Mouse (Mus musculus) intestine, embryonic 16.5 days (tissue): Measurements from ENCODE around the gene Tef. TPM values are rescaled to one million over a fixed set of nuclear protein-coding genes. Genes with fewer than 3 reads are reported as not detected.

ENCODE experiments used
- ATAC-seq: fragments of 200-750 bp; cut with Nextera tagmentation; 2 replicates; pipeline ENCODE4 v1.8.0; 2017; ENCODE audit warnings: moderate TSS enrichment, moderate library complexity
- H3K27ac ChIP-seq: fragments of 300-500 bp; sonication (generic); 2 replicates; pipeline ENCODE4 v1.5.1; 2014; ENCODE audit warnings: mild to moderate bottlenecking, low read length
- H3K27me3 ChIP-seq: fragments of 300-500 bp; sonication (generic); replicated peaks from 2 replicates; pipeline ENCODE4 v1.6.1; 2014; ENCODE audit warnings: low read length, control low read depth, mixed read lengths; ENCODE audit not compliant: control insufficient read depth, insufficient read depth
- H3K36me3 ChIP-seq: fragments of 300-500 bp; sonication (generic); 2 replicates; pipeline ENCODE4 v1.6.1; 2014; ENCODE audit warnings: low read length, control low read depth; ENCODE audit not compliant: control insufficient read depth, insufficient read depth
- H3K4me1 ChIP-seq: fragments of 300-500 bp; sonication (generic); 2 replicates; pipeline ENCODE4 v1.6.1; 2014; ENCODE audit warnings: low read length, control low read depth, mixed read lengths; ENCODE audit not compliant: control insufficient read depth, insufficient read depth
- H3K4me2 ChIP-seq: fragments of 300-500 bp; sonication (generic); 2 replicates; pipeline ENCODE4 v1.6.1; 2014; ENCODE audit warnings: low read depth, low read length, control low read depth
- H3K4me3 ChIP-seq: fragments of 300-500 bp; sonication (generic); 2 replicates; pipeline ENCODE4 v1.5.1; 2014; ENCODE audit warnings: mild to moderate bottlenecking, low read length
- H3K9ac ChIP-seq: fragments of 300-500 bp; sonication (generic); 2 replicates; pipeline ENCODE4 v1.6.1; 2014; ENCODE audit warnings: low read depth, low read length
- H3K9me3 ChIP-seq: fragments of 300-500 bp; sonication (generic); 2 replicates; pipeline ENCODE4 v1.6.1; 2016; ENCODE audit warnings: low read length, control low read depth; ENCODE audit not compliant: control insufficient read depth
- WGBS: fragments of 180-500 bp; shearing (Covaris S2); extraction: QIAGEN DNeasy Blood & Tissue Kit; methylation state at CpG from one replicate; pipeline ENCODE4 v1.1.7; 2014; 5-methylcytosine and 5-hydroxymethylcytosine counted together
- polyA plus RNA-seq: library from polyadenylated mRNA; unstranded; fragments of >200 nt; fragmentation: Nextera tagmentation; extraction: Ambion mirVana; gene quantifications from 2 replicates; pipeline ENCODE4 v1.2.1, GENCODE M21; 2015

Tef gene
- polyA plus RNA-seq, 1 experiment from 2014 or later, result 12.5 TPM

DNA sequence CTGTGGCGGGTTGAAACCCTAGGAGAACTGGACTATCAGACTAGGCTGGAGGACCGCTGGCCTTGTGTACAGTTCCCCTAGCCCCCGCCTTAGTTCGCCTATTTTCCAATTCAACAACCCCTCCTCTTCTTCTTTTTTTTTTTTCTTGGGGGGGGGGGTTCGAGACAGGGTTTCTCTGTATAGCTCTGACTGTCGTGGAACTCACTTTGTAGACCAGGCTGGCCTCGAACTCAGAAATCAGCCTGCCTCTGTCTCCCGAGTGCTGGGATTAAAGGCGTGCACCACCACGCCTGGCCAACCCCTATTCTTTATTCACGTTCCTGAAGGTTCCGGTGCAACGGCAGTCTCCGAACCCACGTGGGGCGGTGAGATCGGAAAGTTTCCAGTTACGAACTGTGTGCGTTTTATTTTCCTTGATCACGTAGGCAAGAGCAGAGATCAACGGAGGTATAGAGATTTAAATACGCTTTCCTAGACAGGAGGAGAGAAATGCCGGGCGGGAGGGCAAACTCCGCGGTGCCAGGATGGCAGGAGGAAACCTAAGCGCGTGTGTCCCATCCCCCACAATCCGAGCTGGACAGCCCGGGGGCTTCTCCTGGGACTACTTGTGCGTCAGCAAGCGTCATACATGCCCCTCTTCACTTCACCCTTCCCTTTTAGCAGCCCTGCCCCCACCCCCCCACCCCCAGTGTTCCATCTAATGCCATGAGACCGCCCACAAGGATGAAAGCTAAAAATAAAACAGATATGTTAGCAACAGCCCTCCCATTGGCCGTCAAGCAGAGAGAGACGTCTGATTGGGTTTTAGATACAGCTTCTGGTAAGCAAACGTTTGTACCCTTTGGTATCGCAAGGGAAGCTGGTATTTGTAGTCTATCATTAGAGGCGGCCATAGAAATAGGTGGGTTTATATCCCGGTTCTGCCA, 57.4 kb downstream of the Tef start:
- no peaks in the 10 kb centered on the region for H3K27me3 ChIP-seq
- no peaks in the 10 kb centered on the region for H3K9me3 ChIP-seq
- no peaks in the 10 kb centered on the region; the same call in 1 of the 2 replicates for H3K36me3 ChIP-seq
- H3K4me2 ChIP-seq, result peak overlapping the region; percentile 78
- peak overlapping the region; percentile 95 for H3K9ac ChIP-seq
- ATAC-seq, result peak; percentile 79
- under 1% methylated on average over 39 of the region's 39 CpGs for WGBS
- H3K4me3 ChIP-seq, result peak overlapping the region; percentile 78
- H3K4me1 ChIP-seq, result peaks cover 8% of the 10 kb centered on the region; the same call in 1 of the 2 replicates
- H3K27ac ChIP-seq, result peak overlapping the region; percentile 95

DNA sequence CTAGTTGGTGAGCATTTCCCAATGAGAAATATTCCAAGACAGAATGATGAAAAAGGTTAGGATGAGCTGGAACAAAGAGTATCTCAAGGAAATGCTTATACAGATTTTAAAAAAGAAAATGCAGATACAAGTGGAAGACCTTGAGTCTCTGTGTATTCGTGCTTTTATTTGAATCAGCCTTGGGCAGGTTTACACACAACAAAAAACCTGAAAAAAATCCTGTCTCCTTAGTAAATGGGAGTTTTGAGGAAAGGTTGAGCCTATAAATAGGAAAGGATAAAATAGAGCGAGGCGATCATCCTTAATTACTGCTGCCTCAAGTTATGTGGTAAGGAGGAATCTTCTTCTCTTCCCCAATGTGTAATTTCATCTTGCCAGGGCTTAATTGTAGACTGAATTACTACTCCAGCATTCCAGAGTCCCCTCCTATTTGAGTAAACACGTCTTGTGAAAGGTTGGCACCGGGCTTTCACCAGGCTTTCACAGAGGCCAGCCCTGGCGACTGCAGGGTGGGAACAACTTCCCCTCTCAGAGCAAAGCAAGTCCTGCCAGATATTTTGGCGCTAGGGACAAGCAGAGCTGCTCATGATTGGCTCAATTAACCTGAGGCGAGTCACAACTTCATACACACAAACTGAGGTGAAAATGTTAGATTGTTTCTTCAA, 58.4 kb downstream of the Tef start:
- peak overlapping the region; percentile 60 for H3K27ac ChIP-seq
- no peaks in the 10 kb centered on the region for H3K9me3 ChIP-seq
- 0 out of 2 replicates have a peak overlapping the region, but pooled peaks have one; percentile 11 for H3K9ac ChIP-seq
- H3K4me1 ChIP-seq, result peaks cover 3% of the 10 kb centered on the region; the same call in 1 of the 2 replicates
- no peak for ATAC-seq
- no peaks in the 10 kb centered on the region for H3K27me3 ChIP-seq
- peaks cover 3% of the 10 kb centered on the region for H3K36me3 ChIP-seq
- H3K4me3 ChIP-seq, result no peak overlapping the region
- WGBS, result 35% methylated on average over 8 of the region's 8 CpGs
- H3K4me2 ChIP-seq, result 0 out of 2 replicates have a peak overlapping the region, but pooled peaks have one; percentile 14

DNA sequence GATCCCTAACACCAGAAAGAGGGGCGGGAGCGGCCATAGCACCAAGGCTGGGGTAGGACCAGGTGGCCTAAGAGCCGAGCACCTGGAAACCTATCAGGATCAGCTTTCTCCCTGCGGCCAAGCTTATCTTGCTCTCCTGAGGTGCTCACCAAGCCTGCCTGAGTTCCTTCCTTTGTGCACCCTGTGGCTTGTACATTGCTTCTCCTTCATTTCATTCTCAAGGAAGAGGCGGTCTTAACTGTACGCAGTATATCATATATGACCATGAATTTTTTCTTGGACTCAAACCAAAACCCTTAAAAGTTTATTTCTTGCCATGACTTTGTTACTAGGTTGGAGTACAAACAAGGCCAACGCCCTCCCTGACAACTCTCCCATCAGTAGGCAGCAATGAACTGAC, 62.0 kb downstream of the Tef start:
- Histone ChIP-seq H3K4me1 (no peaks in the 10 kb centered on the region), H3K9me3 (no peaks in the 10 kb centered on the region), H3K9ac (no peak overlapping the region), H3K27me3 (no peaks in the 10 kb centered on the region), H3K4me3 (no peak overlapping the region), H3K27ac (no peak overlapping the region), H3K4me2 (no peak overlapping the region), H3K36me3 (peaks cover 11% of the 10 kb centered on the region)
- 92% methylated on average over 7 of the region's 7 CpGs for WGBS
- no peak for ATAC-seq

DNA sequence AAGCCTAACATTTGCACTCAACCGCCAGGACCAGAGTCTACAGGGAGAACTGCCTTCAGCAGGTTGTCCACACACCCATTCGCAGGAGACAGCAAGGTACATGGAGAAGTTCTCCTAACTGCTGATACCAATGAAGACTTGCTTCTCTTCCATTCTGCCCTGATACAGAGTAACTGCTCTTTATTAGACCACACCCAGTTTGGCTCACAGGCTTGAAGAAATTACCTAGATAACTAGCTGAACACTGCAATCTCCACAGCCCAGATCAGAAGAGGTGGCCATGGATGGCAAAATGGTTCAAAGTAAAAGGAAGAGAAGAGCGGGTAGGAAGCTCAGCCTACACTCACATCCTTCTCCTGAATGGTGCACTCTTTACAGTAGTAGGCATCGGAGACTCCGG, 67.8 kb downstream of the Tef start:
- H3K4me1 ChIP-seq, result peaks cover 8% of the 10 kb centered on the region; the same call in 1 of the 2 replicates
- peaks cover 11% of the 10 kb centered on the region; the same call in 1 of the 2 replicates for H3K36me3 ChIP-seq
- 95% methylated on average over 5 of the region's 5 CpGs for WGBS

DNA sequence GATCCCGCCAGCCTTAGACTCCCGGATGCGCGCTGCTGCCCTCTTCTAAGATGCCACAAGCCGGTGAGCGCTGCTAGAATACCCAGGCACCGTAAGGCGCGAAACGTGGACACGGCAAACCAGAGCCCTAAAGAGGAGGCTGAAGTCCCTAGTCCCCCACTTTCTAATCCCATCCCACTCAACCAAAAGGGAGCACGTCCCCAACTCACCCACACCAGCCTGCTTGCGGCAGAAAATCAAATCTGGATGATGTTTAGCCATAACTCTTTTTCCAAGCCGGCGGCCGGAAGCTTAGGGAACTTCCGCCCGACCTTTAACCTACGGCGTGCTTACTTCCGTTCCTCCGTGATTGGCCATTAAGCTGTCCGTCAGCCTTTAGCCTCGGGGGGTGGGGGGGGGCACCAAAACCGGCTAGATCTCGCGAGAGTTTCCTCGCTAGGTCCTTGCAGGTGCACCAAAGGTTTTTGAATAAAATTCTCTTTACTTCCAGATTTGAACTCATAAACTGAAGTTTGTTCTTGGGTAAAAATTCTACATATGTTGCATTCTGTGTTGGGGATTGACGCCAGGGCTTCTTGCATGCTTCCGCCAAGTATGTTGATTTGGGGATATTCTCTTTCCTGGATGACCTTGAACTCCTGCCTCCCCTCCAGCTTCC, 69.5 kb downstream of the Tef start, which contains the start of gene Phf5a:
Gene Phf5a (minus strand): TSS at position 308 of the 658 bp plus-strand sequence.
- under 1% methylated on average over 30 of the region's 30 CpGs for WGBS
- peaks cover 8% of the 10 kb centered on the region; the same call in 1 of the 2 replicates for H3K4me1 ChIP-seq
- peak within 1 kb of the TSS; percentile 99 for H3K27ac ChIP-seq
- H3K9me3 ChIP-seq, result no peaks in the 10 kb centered on the region
- H3K27me3 ChIP-seq, result no peaks in the 10 kb centered on the region
- ATAC-seq, result peak; percentile 92
- H3K4me2 ChIP-seq, result peak within 1 kb of the TSS; percentile 82
- H3K36me3 ChIP-seq, result peaks cover 8% of the 10 kb centered on the region; the same call in 1 of the 2 replicates
- peak within 1 kb of the TSS; percentile 83 for H3K4me3 ChIP-seq
- peak within 1 kb of the TSS; percentile 89 for H3K9ac ChIP-seq

More for the DNA sequence above, 67.8 kb downstream of the Tef start:
- no peak overlapping the region for H3K27ac ChIP-seq
- ATAC-seq, result no peak
- no peak overlapping the region for H3K4me3 ChIP-seq
- H3K9me3 ChIP-seq, result no peaks in the 10 kb centered on the region
- no peak overlapping the region for H3K9ac ChIP-seq
- H3K4me2 ChIP-seq, result no peak overlapping the region
- no peaks in the 10 kb centered on the region for H3K27me3 ChIP-seq

DNA sequence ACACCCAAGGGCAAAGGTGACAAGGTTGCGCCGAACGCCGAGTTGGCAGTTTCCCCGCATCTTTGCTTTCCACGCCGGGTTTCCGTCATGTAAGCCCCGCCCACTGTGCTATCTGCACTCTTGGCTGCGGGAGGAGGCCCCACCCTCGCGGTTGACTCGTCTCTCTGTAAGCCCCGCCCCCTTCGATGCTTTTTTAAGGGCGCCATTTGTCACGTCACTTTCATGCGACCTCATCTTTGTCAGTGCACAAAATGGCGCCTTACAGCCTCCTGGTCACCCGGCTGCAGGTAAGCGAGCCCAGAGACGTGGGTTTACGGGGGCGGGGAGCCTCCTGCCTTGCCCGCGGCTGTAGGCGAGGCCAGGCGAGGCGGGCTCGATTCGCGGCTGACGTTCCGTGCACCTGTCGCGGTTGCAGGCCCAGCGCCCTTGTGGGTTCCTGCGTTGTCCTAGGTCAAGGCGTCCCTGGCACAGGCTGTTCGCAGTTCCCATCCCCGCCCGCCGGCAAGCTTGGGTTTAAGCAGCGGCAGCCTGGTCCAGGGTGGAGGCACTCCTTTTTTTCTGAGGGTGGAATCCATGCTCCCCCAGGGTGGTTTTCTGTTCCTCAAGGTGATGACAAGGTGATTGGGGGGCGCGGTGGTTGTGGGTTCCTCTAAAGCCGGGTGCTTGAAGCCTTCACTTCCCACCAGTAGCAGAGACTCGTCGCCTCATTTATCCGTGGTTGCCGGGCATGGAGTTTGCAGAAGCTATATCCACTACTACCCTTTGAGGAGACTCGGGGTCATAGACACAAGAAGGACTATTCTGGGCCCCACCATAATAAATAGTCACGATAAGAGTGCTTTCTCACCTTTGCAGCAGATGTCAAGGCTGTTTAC, 70.3 kb downstream of the Tef start, which contains the start of gene Aco2:
Gene Aco2 (plus strand): TSS at position 48 of the 875 bp plus-strand sequence.
- peaks cover 8% of the 10 kb centered on the region; the same call in 1 of the 2 replicates for H3K4me1 ChIP-seq
- no peaks in the 10 kb centered on the region for H3K9me3 ChIP-seq
- H3K4me3 ChIP-seq, result peak within 1 kb of the TSS; percentile 83
- peak within 1 kb of the TSS; percentile 82 for H3K4me2 ChIP-seq
- peak; percentile 90 for ATAC-seq
- no peaks in the 10 kb centered on the region for H3K27me3 ChIP-seq
- H3K27ac ChIP-seq, result peak within 1 kb of the TSS; percentile 99
- peak within 1 kb of the TSS; percentile 89 for H3K9ac ChIP-seq
- H3K36me3 ChIP-seq, result peaks cover 3% of the 10 kb centered on the region; the same call in 1 of the 2 replicates
- under 1% methylated on average over 53 of the region's 53 CpGs for WGBS

Other genes with a start within 250 kb of the Tef start
- 9.9 and 13.1 TPM in 2 replicates for gene Ep300, start 217.1 kb upstream of the Tef start, polyA plus RNA-seq
- gene L3mbtl2, start 138.5 kb upstream of the Tef start, polyA plus RNA-seq, result 19.0 and 21.2 TPM in 2 replicates
- gene Chadl, start 105.1 kb upstream of the Tef start, polyA plus RNA-seq, result 1.7 and 2.2 TPM in 2 replicates
- 11.7 and 12.0 TPM in 2 replicates for gene Zc3h7b, start 57.4 kb upstream of the Tef start, polyA plus RNA-seq
- 81.1 and 90.4 TPM in 2 replicates for gene Rangap1, start 56.9 kb upstream of the Tef start, polyA plus RNA-seq
- 25.3 and 28.6 TPM in 2 replicates for gene Tob2, start 56.4 kb downstream of the Tef start, polyA plus RNA-seq
- gene Phf5a, start 69.5 kb downstream of the Tef start, polyA plus RNA-seq, result 119 and 122 TPM in 2 replicates
- gene Aco2, start 69.9 kb downstream of the Tef start, polyA plus RNA-seq, result 288 and 307 TPM in 2 replicates
- gene Polr3h, start 123.8 kb downstream of the Tef start, polyA plus RNA-seq, result 83.9 and 85.0 TPM in 2 replicates
- gene Csdc2, start 134.3 kb downstream of the Tef start, polyA plus RNA-seq, result 11.2 and 12.4 TPM in 2 replicates
- 21.5 and 22.1 TPM in 2 replicates for gene Pmm1, start 158.5 kb downstream of the Tef start, polyA plus RNA-seq
- gene 1700029P11Rik, start 178.1 kb downstream of the Tef start, polyA plus RNA-seq, result not detected in 2 replicates
- gene Xrcc6, start 185.4 kb downstream of the Tef start, polyA plus RNA-seq, result 72.1 and 78.4 TPM in 2 replicates
- gene Desi1, start 231.4 kb downstream of the Tef start, polyA plus RNA-seq, result 17.1 and 19.6 TPM in 2 replicates
- gene Snu13, start 245.2 kb downstream of the Tef start, polyA plus RNA-seq, result 215 and 246 TPM in 2 replicates